Mouse (Mus musculus): ENCODE measurements around the gene Sod1.

DNA sequence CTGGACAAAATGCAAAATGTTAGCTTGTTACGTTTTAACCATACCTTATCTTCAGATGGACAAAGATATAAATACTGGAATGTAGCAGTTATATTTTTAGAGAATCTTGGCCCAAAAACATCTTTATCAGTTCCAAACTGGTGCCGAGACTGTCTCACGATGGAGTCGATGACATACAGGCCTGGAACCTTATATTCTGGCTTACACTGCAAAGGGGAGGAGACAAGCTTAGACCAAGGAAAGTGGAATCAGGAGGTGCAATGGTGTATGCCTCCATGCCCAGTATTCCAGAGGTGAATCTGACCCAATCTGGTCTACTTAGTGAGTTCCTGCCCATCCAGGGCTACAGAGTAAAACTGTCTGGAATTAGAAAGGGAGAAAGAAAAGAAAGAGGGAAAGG lies 39.5 kb downstream of the Sod1 start:
- no peak for TF ChIP-seq CTCF (IDR thresholded peaks at IDR 0.05; ENCODE audit: low read depth, low read length)
- TF ChIP-seq POLR2AphosphoS5 (IDR thresholded peaks at IDR 0.05; ENCODE audit: insufficient replicate concordance, low read depth, low read length), result no peak
- TF ChIP-seq TAL1 (conservative IDR thresholded peaks at IDR 0.05; ENCODE audit: low read depth, low read length), result no peak
- TF ChIP-seq GATA1 (IDR thresholded peaks at IDR 0.05; ENCODE audit: borderline replicate concordance, low read length), result no peak
